In the genomic region with DNA sequence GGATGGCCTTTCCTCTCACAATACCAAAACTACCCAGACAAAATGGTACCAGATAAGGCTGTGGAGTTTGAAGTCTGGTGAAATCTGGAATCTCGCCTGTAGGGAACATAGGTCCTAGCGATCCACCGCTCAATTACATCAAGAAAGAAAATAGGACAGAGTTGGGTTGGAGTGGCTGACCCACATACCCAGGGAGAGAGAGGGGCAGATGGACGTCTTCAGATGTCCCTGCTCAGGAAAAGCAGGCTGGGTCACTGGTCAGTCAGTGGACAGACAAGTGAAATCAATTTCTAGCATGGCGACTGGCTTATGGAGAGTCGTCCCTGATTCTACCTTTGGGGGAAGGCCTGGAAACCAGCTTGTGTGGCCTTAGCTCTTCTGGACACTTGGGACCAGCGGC, we compare ENCODE assay signal across 22 mouse cellular contexts. TPM values are rescaled to one million over a fixed set of nuclear protein-coding genes. Genes with fewer than 3 reads are reported as not detected.
DNase-seq lines count a peak whose midpoint lies in the region; ATAC-seq and TF ChIP-seq lines count a peak whose summit lies in the region.
"Had no signal": no experiment of that assay in that cellular context is flagged by ENCODE, and none has a peak within 500 bp of the region (broad histone marks: within the 10 kb centered on the region; RNA-seq: fewer than 3 reads in every experiment).

No protein-coding gene starts in this region.

- peak overlapping the region; percentile 99 to 100 for H3K27ac ChIP-seq in heart, embryonic 14.5 days (replicated peaks in 1 of 2; ENCODE audit: control insufficient read depth in 1 of 2, insufficient read depth in 1 of 2, low read depth in 2 of 2, low read length in 2 of 2)
- peak overlapping the region; percentile 10; the same call in 1 of the 2 replicates for H3K27ac ChIP-seq in lung, embryonic 14.5 days (ENCODE audit: low read depth)
- peak overlapping the region; percentile 59; the same call in 1 of the 2 replicates for H3K27ac ChIP-seq in small intestine, adult 2 months (ENCODE audit: insufficient read depth, low read depth, low read length)
- H3K27ac ChIP-seq: liver, embryonic 14.5 days; neural tube, embryonic 13.5 days had no signal

- no peaks in the 10 kb centered on the region for H3K9me3 ChIP-seq in heart, embryonic 14.5 days (ENCODE audit: control insufficient read depth, low read length)
- no peaks in the 10 kb centered on the region for H3K9me3 ChIP-seq in lung, embryonic 14.5 days (ENCODE audit: low read depth, low read length)
- H3K9me3 ChIP-seq: neural tube, embryonic 13.5 days had no signal

- TF ChIP-seq POLR2A in lung, adult 2 months (IDR thresholded peaks at IDR 0.05; ENCODE audit: borderline replicate concordance, extremely low read depth, low read depth, low read length): no peak
- TF ChIP-seq POLR2A in small intestine, adult 2 months (IDR thresholded peaks at IDR 0.05; ENCODE audit: low read depth, low read length): no peak

- WGBS in heart, embryonic 14.5 days: 78% methylated on average over 7 of the region's 7 CpGs
- WGBS in lung, embryonic 14.5 days: 90% methylated on average over 7 of the region's 7 CpGs
- 88% methylated on average over 7 of the region's 7 CpGs for WGBS in lung, adult 2 months
- WGBS in small intestine, adult 2 months: 89% methylated on average over 7 of the region's 7 CpGs

- H3K36me3 ChIP-seq in heart, embryonic 14.5 days (ENCODE audit: control insufficient read depth, insufficient read depth, low read length): no peaks in the 10 kb centered on the region
- H3K36me3 ChIP-seq in lung, embryonic 14.5 days (ENCODE audit: insufficient read depth): no peaks in the 10 kb centered on the region
- H3K36me3 ChIP-seq in small intestine, adult 2 months (ENCODE audit: control insufficient read depth, insufficient read depth, low read length): no peaks in the 10 kb centered on the region
- H3K36me3 ChIP-seq: G1E; neural tube, embryonic 13.5 days had no signal

- peak; percentile 62 for DNase-seq in cerebellum, adult 9-10 months
- DNase-seq in heart, adult 9 months (ENCODE audit: low spot score in 2 of 2): no peak
- no peak for DNase-seq in lung, embryonic 14.5 days
- no peak for DNase-seq in lung, adult 2 months
- no peak for DNase-seq in retina, postnatal 1 day
- DNase-seq: adrenal gland, postnatal 36 days; embryo, embryonic 11 days; kidney, adult 18-20 months; layer of hippocampus, adult 9-11 months; midbrain, embryonic 14.5 days; thymus, adult 2 months; thymus, postnatal 4 days had no signal

- no peaks in the 10 kb centered on the region for H3K27me3 ChIP-seq in heart, embryonic 14.5 days (ENCODE audit: control insufficient read depth, insufficient read depth, low read length)
- no peaks in the 10 kb centered on the region for H3K27me3 ChIP-seq in lung, embryonic 14.5 days (ENCODE audit: insufficient read depth, low read length)
- H3K27me3 ChIP-seq in small intestine, adult 2 months (ENCODE audit: control insufficient read depth, insufficient read depth, low read length): no peaks in the 10 kb centered on the region
- H3K27me3 ChIP-seq: Patski had no signal

- H3K4me2 ChIP-seq in heart, embryonic 14.5 days (ENCODE audit: low read length): no peak overlapping the region
- H3K4me2 ChIP-seq in lung, embryonic 14.5 days: no peak overlapping the region
- H3K4me2 ChIP-seq: neural tube, embryonic 13.5 days had no signal

- peaks cover 90 to 98% of the 10 kb centered on the region in 2 experiments for H3K4me1 ChIP-seq in heart, embryonic 14.5 days (ENCODE audit: control insufficient read depth in 2 of 2, insufficient read depth in 2 of 2, low read length in 2 of 2)
- peaks cover 53% of the 10 kb centered on the region for H3K4me1 ChIP-seq in lung, embryonic 14.5 days (ENCODE audit: insufficient read depth)
- H3K4me1 ChIP-seq in lung, adult 2 months (ENCODE audit: control insufficient read depth, insufficient read depth, low read length): peaks cover 8% of the 10 kb centered on the region; the same call in 1 of the 2 replicates
- H3K4me1 ChIP-seq in small intestine, adult 2 months (ENCODE audit: control insufficient read depth, insufficient read depth, insufficient read length, low read length): peaks cover 27% of the 10 kb centered on the region

- no peak for ATAC-seq in cerebellum, adult (ENCODE audit: insufficient number of reproducible peaks, low FRiP score, low TSS enrichment)
- ATAC-seq in heart, embryonic 14.5 days (ENCODE audit: insufficient number of reproducible peaks, insufficient read depth, low FRiP score, low read depth): no peak
- ATAC-seq in lung, embryonic 14.5 days (ENCODE audit: insufficient read depth): no peak
- ATAC-seq: forebrain, embryonic 14.5 days; hindbrain, postnatal 0 days; Patski had no signal

- H3K9ac ChIP-seq in heart, embryonic 14.5 days (ENCODE audit: low read length): no peak overlapping the region
- H3K9ac ChIP-seq in lung, embryonic 14.5 days: no peak overlapping the region
- H3K9ac ChIP-seq: liver, embryonic 14.5 days; neural tube, embryonic 13.5 days had no signal

- H3K4me3 ChIP-seq in heart, embryonic 14.5 days (ENCODE audit: control insufficient read depth in 1 of 2, insufficient read depth in 1 of 2, low read depth in 1 of 2, low read length in 2 of 2): no peak overlapping the region
- no peak overlapping the region for H3K4me3 ChIP-seq in lung, embryonic 14.5 days (ENCODE audit: low read depth, low read length)
- H3K4me3 ChIP-seq in lung, adult 2 months (replicated peaks; ENCODE audit: extremely low read depth, low read depth, low read length): no peak overlapping the region
- no peak overlapping the region for H3K4me3 ChIP-seq in small intestine, adult 2 months (ENCODE audit: low read depth, low read length)
- H3K4me3 ChIP-seq: left cerebral cortex, adult 2 months; neural tube, embryonic 13.5 days had no signal

- no peak for TF ChIP-seq CTCF in lung, embryonic 14.5 days (IDR thresholded peaks at IDR 0.05; ENCODE audit: low read depth)
- TF ChIP-seq CTCF in lung, adult 2 months (IDR thresholded peaks at IDR 0.05; ENCODE audit: insufficient read depth, low read length): no peak
- TF ChIP-seq CTCF in small intestine, adult 2 months (IDR thresholded peaks at IDR 0.05; ENCODE audit: extremely low read depth, insufficient read length, insufficient replicate concordance, low read depth, low read length): no peak

RNA-seq across cellular contexts. Expression of gene Unc5b, which starts 12.7 kb away (rescaled TPM):
- polyA plus RNA-seq in heart, embryonic 14.5 days (2014; fragmentation: Nextera tagmentation; extraction: Ambion mirVana): 11.5 and 13.3 TPM in 2 replicates
- polyA plus RNA-seq in lung, embryonic 14.5 days (2014; fragmentation: Nextera tagmentation; extraction: Ambion mirVana): 6.6 TPM in 2 replicates
- 13.4 and 16.8 TPM in 2 replicates for polyA plus RNA-seq in lung, adult 2 months (2012; rRNA removed)
- polyA plus RNA-seq in small intestine, adult 2 months (2012; rRNA removed): 24.6 and 71.6 TPM in 2 replicates
- polyA plus RNA-seq: G1E had no signal

Comparison
In these comparisons a context has a peak if more than half of its experiments do, and no peak if none do; other contexts are left out.
1. H3K27ac ChIP-seq: peak in every context shown above with its lines; median percentile 100 in heart, embryonic 14.5 days; 59 in small intestine, adult 2 months; 10 in lung, embryonic 14.5 days.